Mouse (Mus musculus) liver, embryonic 13.5 days (tissue): ENCODE results near the gene Vegfa. TPM values are rescaled to one million over a fixed set of nuclear protein-coding genes. Genes with fewer than 3 reads are reported as not detected.
A peak's percentile ranks its signal among the peaks of the same experiment; 100 is the strongest.

ENCODE experiments used
- ATAC-seq: fragments of 200-750 bp; cut with Nextera tagmentation; 2 replicates; pipeline ENCODE4 v1.8.0; 2017; ENCODE audit warnings: low read depth, mild to moderate bottlenecking, moderate number of reproducible peaks, moderate library complexity
- DNase-seq: peaks from one replicate; pipeline ENCODE4 v3.0.0; 2022
- H3K27ac ChIP-seq: fragments of 300-500 bp; sonication (generic); 2 replicates; pipeline ENCODE4 v1.5.1; 2015; ENCODE audit warnings: moderate library complexity, mild to moderate bottlenecking, inconsistent platforms
- H3K27me3 ChIP-seq: fragments of 300-500 bp; sonication (generic); 2 replicates; pipeline ENCODE4 v1.6.1; 2015; ENCODE audit warnings: mild to moderate bottlenecking, inconsistent platforms
- H3K36me3 ChIP-seq: fragments of 300-500 bp; sonication (generic); 2 replicates; pipeline ENCODE4 v1.6.1; 2015; ENCODE audit warnings: mild to moderate bottlenecking, inconsistent platforms
- H3K4me1 ChIP-seq: fragments of 300-500 bp; sonication (generic); replicated peaks from 2 replicates; pipeline ENCODE4 v1.6.1; 2015; ENCODE audit warnings: inconsistent platforms
- H3K4me2 ChIP-seq: fragments of 300-500 bp; sonication (generic); 2 replicates; pipeline ENCODE4 v1.6.1; 2015; ENCODE audit warnings: inconsistent platforms, mild to moderate bottlenecking, moderate library complexity
- H3K4me3 ChIP-seq: fragments of 300-500 bp; sonication (generic); replicated peaks from 2 replicates; pipeline ENCODE4 v1.5.1; 2015; ENCODE audit warnings: mild to moderate bottlenecking, inconsistent platforms
- H3K9ac ChIP-seq: fragments of 300-500 bp; sonication (generic); 2 replicates; pipeline ENCODE4 v1.6.1; 2015; ENCODE audit warnings: mild to moderate bottlenecking, inconsistent platforms
- H3K9me3 ChIP-seq: fragments of 300-500 bp; sonication (generic); replicated peaks from 2 replicates; pipeline ENCODE4 v1.6.1; 2016; ENCODE audit warnings: inconsistent platforms
- WGBS: fragments of 180-500 bp; shearing (Covaris S2); methylation state at CpG from one replicate; pipeline ENCODE4 v1.1.7; 2015; ENCODE audit not compliant: insufficient replicate concordance; 5-methylcytosine and 5-hydroxymethylcytosine counted together
- polyA plus RNA-seq: library from polyadenylated mRNA; unstranded; fragments of >200 nt; fragmentation: Nextera tagmentation; extraction: Ambion mirVana; gene quantifications from 2 replicates; pipeline ENCODE4 v1.2.1, GENCODE M21; 2015

Vegfa gene
- polyA plus RNA-seq, 1 experiment from 2014 or later: 1.2 TPM

DNA sequence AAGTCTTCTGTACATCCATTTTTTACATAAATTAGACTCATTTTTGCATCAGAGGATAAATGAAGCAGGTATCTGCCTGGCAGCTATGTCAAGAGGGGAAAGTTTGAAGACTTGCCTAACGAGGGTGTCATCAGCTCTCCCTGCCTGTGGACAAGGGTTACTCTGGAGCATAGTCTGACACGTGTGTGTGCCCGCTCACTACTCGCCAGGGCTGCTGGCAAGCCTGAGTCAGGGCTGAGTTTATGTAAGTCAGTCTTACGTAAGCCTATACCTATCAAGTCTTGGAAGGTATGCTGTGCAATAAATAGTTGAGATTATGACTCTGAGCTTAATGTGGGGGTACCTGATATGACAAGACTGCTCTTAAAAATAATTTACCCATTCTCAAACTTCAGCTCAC is 19.2 kb upstream of the Vegfa start:
- Histone ChIP-seq H3K4me3 (no peak overlapping the region), H3K9me3 (no peaks in the 10 kb centered on the region; the same call in 1 of the 2 replicates), H3K36me3 (no peaks in the 10 kb centered on the region), H3K9ac (no peak overlapping the region), H3K27me3 (no peaks in the 10 kb centered on the region), H3K4me2 (no peak overlapping the region), H3K4me1 (peaks cover 10% of the 10 kb centered on the region), H3K27ac (no peak overlapping the region)
- WGBS: 58% methylated on average over 5 of the region's 5 CpGs
- DNase-seq (no peak), ATAC-seq (no peak)

DNA sequence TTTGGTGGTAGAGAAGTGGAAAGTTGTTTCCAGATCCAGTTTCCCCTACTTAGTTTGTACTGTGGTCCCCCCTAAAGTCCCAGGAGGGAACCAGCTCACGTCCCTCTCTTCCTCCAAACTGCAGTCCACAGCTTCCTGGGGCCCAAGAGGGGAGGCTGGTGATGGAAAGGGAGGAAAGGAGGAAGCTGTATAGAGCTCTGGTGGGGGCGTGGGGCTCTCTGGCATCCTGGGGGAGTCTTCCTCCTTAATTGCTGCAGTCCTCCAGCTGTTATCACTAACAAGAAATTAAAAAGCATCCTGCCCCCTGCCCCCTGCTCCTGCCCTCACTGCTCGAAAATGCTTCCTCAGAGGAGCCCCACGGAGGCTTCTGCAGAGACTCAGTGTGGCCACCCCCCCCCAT is 17.4 kb upstream of the Vegfa start:
- 24% methylated on average over 4 of the region's 4 CpGs for WGBS
- no peak overlapping the region for H3K27ac ChIP-seq

GRCm38 (mm10) chr17:46048184-46048583 is 16.0 kb upstream of the Vegfa start:
- Histone ChIP-seq H3K27me3 (no peaks in the 10 kb centered on the region), H3K4me1 (peaks cover 7% of the 10 kb centered on the region), H3K27ac (no peak overlapping the region), H3K9ac (no peak overlapping the region), H3K36me3 (no peaks in the 10 kb centered on the region), H3K4me2 (no peak overlapping the region), H3K9me3 (no peaks in the 10 kb centered on the region; the same call in 1 of the 2 replicates), H3K4me3 (no peak overlapping the region)
- no peak for ATAC-seq
- DNase-seq: no peak
- WGBS: 84% methylated on average over 4 of the region's 4 CpGs

More for the DNA sequence above, 17.4 kb upstream of the Vegfa start:
- Histone ChIP-seq H3K36me3 (no peaks in the 10 kb centered on the region), H3K4me1 (peaks cover 9% of the 10 kb centered on the region), H3K9ac (no peak overlapping the region), H3K27me3 (no peaks in the 10 kb centered on the region), H3K4me3 (no peak overlapping the region), H3K9me3 (no peaks in the 10 kb centered on the region; the same call in 1 of the 2 replicates), H3K4me2 (no peak overlapping the region)
- ATAC-seq (no peak), DNase-seq (no peak)

GRCm38 (mm10) chr17:46045742-46046141 is 13.6 kb upstream of the Vegfa start:
- ATAC-seq (no peak), DNase-seq (no peak)
- Histone ChIP-seq H3K4me2 (no peak overlapping the region), H3K4me3 (no peak overlapping the region), H3K27ac (no peak overlapping the region), H3K27me3 (no peaks in the 10 kb centered on the region), H3K4me1 (peaks cover 10% of the 10 kb centered on the region), H3K9ac (no peak overlapping the region), H3K9me3 (no peaks in the 10 kb centered on the region; the same call in 1 of the 2 replicates), H3K36me3 (no peaks in the 10 kb centered on the region)
- WGBS: 37% methylated on average over 8 of the region's 8 CpGs

- no peak for DNase-seq
- Histone ChIP-seq H3K27ac (no peak overlapping the region), H3K27me3 (no peaks in the 10 kb centered on the region), H3K9ac (no peak overlapping the region), H3K4me2 (no peak overlapping the region), H3K36me3 (no peaks in the 10 kb centered on the region), H3K4me1 (peaks cover 18% of the 10 kb centered on the region), H3K9me3 (no peaks in the 10 kb centered on the region; the same call in 1 of the 2 replicates), H3K4me3 (no peak overlapping the region)
- WGBS: 64% methylated on average over 5 of the region's 5 CpGs
- ATAC-seq: no peak
These were observed 12.8 kb upstream of the Vegfa start for GRCm38 (mm10) chr17:46044953-46045352.

DNA sequence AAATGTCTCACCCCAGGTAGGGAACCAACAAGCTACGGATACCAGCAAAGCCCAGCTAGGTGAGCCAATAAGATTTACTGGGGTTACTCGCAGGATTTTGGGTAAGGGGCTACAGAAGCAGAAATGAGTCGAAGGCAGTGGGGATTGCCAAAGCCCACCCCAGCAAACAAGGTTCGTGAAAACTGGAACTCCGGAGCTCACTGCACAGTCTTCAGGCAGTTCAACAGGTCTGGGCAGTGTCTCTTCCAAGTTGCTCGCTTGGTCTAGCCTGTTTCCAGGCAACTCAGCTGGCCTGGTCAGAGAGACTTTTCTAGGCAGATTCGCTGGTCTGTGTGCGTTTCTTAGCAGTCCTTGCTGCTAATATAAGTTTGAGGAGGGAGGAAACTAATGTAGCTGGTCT is 10.0 kb upstream of the Vegfa start:
- Histone ChIP-seq H3K4me2 (no peak overlapping the region), H3K27ac (no peak overlapping the region), H3K4me1 (peaks cover 25% of the 10 kb centered on the region), H3K9me3 (no peaks in the 10 kb centered on the region), H3K4me3 (no peak overlapping the region), H3K27me3 (no peaks in the 10 kb centered on the region), H3K36me3 (no peaks in the 10 kb centered on the region), H3K9ac (no peak overlapping the region)
- 82% methylated on average over 8 of the region's 8 CpGs for WGBS
- DNase-seq: no peak
- no peak for ATAC-seq

DNA sequence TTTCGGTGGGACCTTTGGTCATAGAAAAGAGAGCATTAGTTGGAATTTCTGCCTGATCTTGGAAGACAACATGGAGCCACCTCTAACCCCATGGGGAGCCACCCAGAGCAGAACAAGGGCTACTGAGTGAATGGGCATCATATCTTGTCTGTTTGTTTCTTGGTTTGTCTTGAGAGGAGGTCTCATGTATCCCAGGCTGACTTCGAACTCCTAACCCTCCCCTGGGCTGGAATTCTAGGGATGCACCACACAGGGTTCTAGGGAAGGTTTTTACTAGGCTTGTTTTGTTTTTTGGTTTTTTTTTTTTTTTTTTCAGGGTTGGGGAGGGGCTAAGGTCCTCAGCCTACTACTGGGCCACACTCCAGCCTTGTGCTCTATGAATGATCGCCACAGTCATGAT is 9.5 kb upstream of the Vegfa start:
- Histone ChIP-seq H3K9me3 (no peaks in the 10 kb centered on the region), H3K36me3 (no peaks in the 10 kb centered on the region), H3K4me2 (no peak overlapping the region), H3K27me3 (no peaks in the 10 kb centered on the region), H3K4me1 (peaks cover 25% of the 10 kb centered on the region), H3K9ac (no peak overlapping the region), H3K27ac (peak overlapping the region; percentile 69; the same call in 1 of the 2 replicates), H3K4me3 (no peak overlapping the region)
- ATAC-seq: no peak
- DNase-seq: no peak
- WGBS: 59% methylated on average over 3 of the region's 3 CpGs

- H3K4me3 ChIP-seq: no peak overlapping the region
- H3K9me3 ChIP-seq: no peaks in the 10 kb centered on the region
- 22% methylated on average over 5 of the region's 5 CpGs for WGBS
- H3K36me3 ChIP-seq: no peaks in the 10 kb centered on the region
- H3K4me2 ChIP-seq: 0 out of 2 replicates have a peak overlapping the region, but pooled peaks have one; percentile 3
- H3K27ac ChIP-seq: peak overlapping the region; percentile 69
- H3K27me3 ChIP-seq: no peaks in the 10 kb centered on the region
- peak; percentile 70 for ATAC-seq
- H3K9ac ChIP-seq: peak overlapping the region; percentile 27; the same call in 1 of the 2 replicates
- peak; percentile 57 for DNase-seq
- peaks cover 25% of the 10 kb centered on the region for H3K4me1 ChIP-seq
These were observed 9.1 kb upstream of the Vegfa start for GRCm38 (mm10) chr17:46041223-46041622.

DNA sequence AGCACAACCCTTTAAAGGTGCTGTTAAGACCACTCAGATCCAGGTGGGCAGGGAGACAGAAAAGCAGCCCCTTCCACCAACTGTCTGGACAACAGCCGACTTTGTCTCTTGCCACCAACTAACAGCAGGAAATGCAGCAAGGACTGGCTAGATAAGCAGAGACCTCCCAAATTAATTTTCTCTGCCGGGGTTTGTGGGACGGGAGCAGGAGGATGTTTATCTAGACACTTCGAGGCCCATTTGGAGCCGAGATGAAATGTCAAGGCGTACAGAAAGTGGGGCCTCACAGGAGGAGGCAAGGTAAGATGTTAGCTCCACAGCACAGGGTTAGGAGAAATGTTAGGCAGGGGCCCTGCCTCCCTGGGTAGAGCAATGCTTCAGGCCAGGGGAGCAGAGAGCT is 8.4 kb upstream of the Vegfa start:
- peak overlapping the region; percentile 3; the same call in 1 of the 2 replicates for H3K4me2 ChIP-seq
- WGBS: 8% methylated on average over 6 of the region's 6 CpGs
- H3K27me3 ChIP-seq: no peaks in the 10 kb centered on the region
- peaks cover 25% of the 10 kb centered on the region for H3K4me1 ChIP-seq
- H3K36me3 ChIP-seq: no peaks in the 10 kb centered on the region
- ATAC-seq (peak; percentile 63), DNase-seq (peak; percentile 29)
- no peaks in the 10 kb centered on the region for H3K9me3 ChIP-seq
- H3K27ac ChIP-seq: peak overlapping the region; percentile 69
- H3K4me3 ChIP-seq: no peak overlapping the region
- H3K9ac ChIP-seq: peak overlapping the region; percentile 27; the same call in 1 of the 2 replicates

GRCm38 (mm10) chr17:46038906-46039305 is 6.7 kb upstream of the Vegfa start:
- Histone ChIP-seq H3K27ac (no peak overlapping the region), H3K4me2 (no peak overlapping the region), H3K36me3 (no peaks in the 10 kb centered on the region), H3K27me3 (no peaks in the 10 kb centered on the region), H3K4me3 (no peak overlapping the region), H3K4me1 (peaks cover 31% of the 10 kb centered on the region), H3K9ac (no peak overlapping the region), H3K9me3 (no peaks in the 10 kb centered on the region)
- WGBS: 52% methylated on average over 3 of the region's 3 CpGs
- ATAC-seq: no peak
- DNase-seq: no peak

DNA sequence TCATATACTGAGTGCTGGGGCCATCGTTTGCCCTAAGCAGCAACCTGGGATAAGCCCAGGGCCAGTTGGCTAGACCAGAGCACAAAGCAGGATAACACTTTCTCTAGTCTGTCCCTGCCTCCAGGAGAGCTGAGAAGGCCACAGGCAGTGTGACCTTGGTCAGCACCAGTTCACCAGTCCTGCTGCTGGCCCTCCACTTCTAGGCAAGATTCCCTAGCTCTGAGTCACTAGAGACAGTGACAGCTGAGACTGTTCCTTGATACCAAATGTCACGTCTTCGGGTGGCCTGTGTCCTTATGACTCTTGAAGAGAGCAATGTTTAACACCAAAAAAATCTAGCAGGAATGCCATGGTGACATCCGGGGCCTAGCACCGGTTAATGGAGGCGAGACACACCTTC is 4.2 kb upstream of the Vegfa start:
- Histone ChIP-seq H3K27ac (no peak overlapping the region), H3K27me3 (0 out of 2 replicates have a peak, but pooled peaks cover 2% of the 10 kb centered on the region), H3K4me2 (no peak overlapping the region), H3K9ac (no peak overlapping the region), H3K4me1 (peaks cover 53% of the 10 kb centered on the region), H3K4me3 (no peak overlapping the region), H3K36me3 (no peaks in the 10 kb centered on the region), H3K9me3 (no peaks in the 10 kb centered on the region)
- ATAC-seq (no peak), DNase-seq (no peak)
- 63% methylated on average over 6 of the region's 6 CpGs for WGBS

GRCm38 (mm10) chr17:46034110-46034509 is 1.9 kb upstream of the Vegfa start:
- ATAC-seq (no peak), DNase-seq (no peak)
- Histone ChIP-seq H3K9ac (no peak overlapping the region), H3K27ac (no peak overlapping the region), H3K36me3 (no peaks in the 10 kb centered on the region), H3K9me3 (no peaks in the 10 kb centered on the region), H3K4me3 (no peak overlapping the region), H3K4me1 (peaks cover 58% of the 10 kb centered on the region), H3K4me2 (no peak overlapping the region), H3K27me3 (0 out of 2 replicates have a peak, but pooled peaks cover 2% of the 10 kb centered on the region)
- WGBS: 25% methylated on average over 6 of the region's 6 CpGs
